Mouse (Mus musculus) mature B cell (primary cell): ENCODE results near the gene Mthfd2.

Experiments used
- in situ Hi-C: fragments of 300-500 bp; cut with MboI; formaldehyde crosslinking; loops from 2 replicates; pipeline ENCODE4 v1.14.3; 2019

Gene Mthfd2

GRCm38 (mm10) chr6:83341387-83341786 lies 15.7 kb upstream of the Mthfd2 start:
- in situ Hi-C loops = no loop called here

- in situ Hi-C loops = no loop called here
Measured at GRCm38 (mm10) chr6:83327591-83328190, 2.0 kb upstream of the Mthfd2 start.

GRCm38 (mm10) chr6:83326761-83327160 lies 1.1 kb upstream of the Mthfd2 start:
- in situ Hi-C loops = no loop called here

- in situ Hi-C loops = no loop called here
Measured at GRCm38 (mm10) chr6:83326394-83326736, 657 bp upstream of the Mthfd2 start.

- in situ Hi-C loops = no loop called here
Measured at GRCm38 (mm10) chr6:83323652-83324419, 1.9 kb downstream of the Mthfd2 start.

GRCm38 (mm10) chr6:83322794-83323193 lies 2.9 kb downstream of the Mthfd2 start:
- in situ Hi-C loops = no loop called here

GRCm38 (mm10) chr6:83321927-83322326 lies 3.8 kb downstream of the Mthfd2 start:
- in situ Hi-C loops = no loop called here

- in situ Hi-C loops = no loop called here
Measured at GRCm38 (mm10) chr6:83317108-83317741, 8.5 kb downstream of the Mthfd2 start.

GRCm38 (mm10) chr6:83316022-83316421 lies 9.7 kb downstream of the Mthfd2 start:
- in situ Hi-C loops = no loop called here

GRCm38 (mm10) chr6:83315293-83315692 lies 10.4 kb downstream of the Mthfd2 start:
- in situ Hi-C loops = no loop called here

GRCm38 (mm10) chr6:83312514-83312913 lies 13.2 kb downstream of the Mthfd2 start:
- in situ Hi-C loops = no loop called here

GRCm38 (mm10) chr6:83312021-83312420 lies 13.7 kb downstream of the Mthfd2 start:
- in situ Hi-C loops = no loop called here

GRCm38 (mm10) chr6:83311206-83311605 lies 14.5 kb downstream of the Mthfd2 start:
- in situ Hi-C loops = no loop called here

GRCm38 (mm10) chr6:83309017-83309416 lies 16.7 kb downstream of the Mthfd2 start:
- in situ Hi-C loops = no loop called here

- in situ Hi-C loops = no loop called here
Measured at GRCm38 (mm10) chr6:83302264-83302663, 23.4 kb downstream of the Mthfd2 start.

- in situ Hi-C loops = no loop called here
Measured at GRCm38 (mm10) chr6:83301294-83301693, 24.4 kb downstream of the Mthfd2 start.

- in situ Hi-C loops = no loop called here
Measured at GRCm38 (mm10) chr6:83300447-83301229, 25.1 kb downstream of the Mthfd2 start.

- in situ Hi-C loops = no loop called here
Measured at GRCm38 (mm10) chr6:83280256-83280955, 45.3 kb downstream of the Mthfd2 start.

GRCm38 (mm10) chr6:83278881-83279280 lies 46.8 kb downstream of the Mthfd2 start:
- in situ Hi-C loops = no loop called here

GRCm38 (mm10) chr6:83277151-83277550 lies 48.6 kb downstream of the Mthfd2 start:
- in situ Hi-C loops = no loop called here

- in situ Hi-C loops = no loop called here
Measured at GRCm38 (mm10) chr6:83273733-83274132, 52.0 kb downstream of the Mthfd2 start.
